Mouse (Mus musculus): ENCODE measurements around the gene Otor. TPM values are rescaled to one million over a fixed set of nuclear protein-coding genes. Genes with fewer than 3 reads are reported as not detected.

The Otor gene
- polyA plus RNA-seq (2012; rRNA removed): not detected in 2 replicates

DNA sequence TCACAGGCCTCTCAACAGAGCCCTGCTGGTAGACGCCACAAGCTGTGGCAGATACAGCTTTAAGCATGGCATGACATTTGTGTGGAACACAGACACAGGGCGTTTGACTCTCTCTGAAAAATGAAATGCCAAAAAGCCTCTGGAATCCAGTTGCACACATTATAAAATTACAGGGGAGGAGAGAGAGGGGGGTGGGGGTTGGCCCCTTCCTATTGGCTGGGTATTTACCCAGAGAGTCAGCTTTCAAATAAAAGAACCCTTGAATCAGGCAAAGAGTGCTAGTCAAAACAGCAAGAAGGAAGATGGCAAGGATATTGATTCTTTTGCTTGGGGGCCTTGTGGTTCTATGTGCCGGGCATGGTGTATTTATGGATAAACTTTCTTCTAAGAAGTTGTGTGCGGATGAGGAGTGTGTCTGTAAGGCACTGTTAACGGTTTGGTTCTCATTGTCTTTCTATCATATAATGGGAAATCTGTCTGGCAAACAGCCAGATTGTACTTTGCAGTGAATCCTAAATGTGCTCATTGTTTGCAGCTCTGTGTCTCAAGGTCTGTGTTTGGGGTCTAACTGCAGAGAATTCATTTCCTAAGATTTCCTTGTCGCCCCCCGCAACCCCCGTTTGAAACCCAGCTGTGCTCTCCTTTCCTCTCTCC, at the start of gene Otor:
TSS of gene Otor (plus strand) at position 276 of the 654 bp plus-strand sequence.
- H3K27me3 ChIP-seq (ENCODE audit: control insufficient read depth, insufficient read depth, low read length): no peaks in the 10 kb centered on the region
- no peaks in the 10 kb centered on the region for H3K4me1 ChIP-seq (ENCODE audit: control insufficient read depth, insufficient read depth, low read length)
- H3K4me3 ChIP-seq (replicated peaks; ENCODE audit: insufficient read depth, low read depth, low read length): no peak within 1 kb of the TSS
- no peak for DNase-seq
- H3K27ac ChIP-seq (ENCODE audit: insufficient read depth, low read length): no peak within 1 kb of the TSS
- WGBS: 36% methylated on average over 8 of the region's 8 CpGs
- no peak for TF ChIP-seq POLR2A (IDR thresholded peaks at IDR 0.05; ENCODE audit: borderline replicate concordance, insufficient read depth, low read length)
- no peak for TF ChIP-seq CTCF (IDR thresholded peaks at IDR 0.05; ENCODE audit: borderline replicate concordance, insufficient read depth, low read depth, low read length)

DNA sequence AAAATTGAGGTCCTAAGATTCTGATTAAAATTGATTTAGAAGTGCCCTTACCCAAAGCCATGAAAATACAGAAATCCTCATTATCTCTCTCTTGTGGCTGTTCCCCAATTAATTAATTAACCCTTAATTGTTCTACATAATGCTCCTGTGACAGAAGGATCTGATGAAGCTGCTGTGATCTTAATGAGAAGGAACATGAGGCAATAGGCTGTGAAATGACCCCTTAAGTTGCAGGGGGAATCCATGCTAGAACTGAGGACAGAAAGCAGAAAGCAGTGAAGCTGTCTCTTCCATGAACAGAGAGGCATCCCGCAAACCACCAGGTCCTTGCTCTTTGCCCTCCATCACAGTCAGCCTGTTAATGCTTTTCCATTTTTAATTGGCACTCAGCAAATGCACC, 47.0 kb upstream of the Otor start:
- Histone ChIP-seq H3K4me3 (replicated peaks; ENCODE audit: insufficient read depth, low read depth, low read length) (no peak overlapping the region), H3K27me3 (ENCODE audit: control insufficient read depth, insufficient read depth, low read length) (no peaks in the 10 kb centered on the region; the same call in 1 of the 2 replicates), H3K27ac (ENCODE audit: insufficient read depth, low read length) (no peak overlapping the region), H3K4me1 (ENCODE audit: control insufficient read depth, insufficient read depth, low read length) (no peaks in the 10 kb centered on the region)
- WGBS: 91% methylated on average over 1 of the region's 1 CpGs
- no peak for DNase-seq
- TF ChIP-seq CTCF (IDR thresholded peaks at IDR 0.05; ENCODE audit: borderline replicate concordance, insufficient read depth, low read depth, low read length) (no peak), POLR2A (IDR thresholded peaks at IDR 0.05; ENCODE audit: borderline replicate concordance, insufficient read depth, low read length) (no peak)

DNA sequence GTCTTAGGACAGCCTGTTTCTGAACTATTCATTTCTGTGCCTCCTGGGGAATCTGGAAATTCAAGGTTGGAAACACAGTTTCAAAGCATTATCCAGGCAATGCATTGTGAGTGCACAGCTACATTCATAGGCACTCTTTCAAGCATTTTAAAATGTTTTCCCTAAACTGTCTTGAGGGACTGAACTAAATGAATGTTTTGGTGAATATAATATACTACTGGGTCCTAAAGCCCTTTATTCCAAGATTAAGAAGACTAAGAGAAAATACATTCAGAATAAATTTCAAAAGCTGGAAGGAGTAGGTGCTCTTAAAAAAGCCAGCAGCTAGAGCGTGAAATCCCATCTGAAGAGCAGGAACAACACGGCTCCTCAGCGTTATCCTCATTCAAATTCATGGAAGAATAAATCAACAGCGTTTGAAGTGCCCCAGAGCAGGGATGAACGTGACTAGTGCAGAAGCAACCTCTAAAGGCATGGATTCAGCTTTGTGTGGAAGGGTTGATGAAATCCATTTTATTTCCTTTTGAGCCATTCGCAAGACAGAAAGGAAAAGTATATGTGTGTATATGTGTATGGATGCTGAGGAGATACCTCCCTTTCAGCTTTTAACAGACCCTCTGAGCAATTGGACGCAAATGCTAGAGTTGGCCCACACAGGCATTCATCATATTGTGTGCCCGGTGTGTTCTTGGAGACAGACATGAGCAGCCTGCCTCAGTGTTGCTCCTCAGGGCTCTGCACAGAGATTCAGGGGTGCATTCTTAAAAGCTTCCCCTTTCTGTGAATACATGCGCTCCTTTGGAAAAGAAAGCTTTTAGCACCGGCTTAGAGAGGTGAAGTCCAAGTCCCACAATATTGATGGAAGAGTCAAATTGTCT, 45.7 kb upstream of the Otor start:
- no peak for DNase-seq
- WGBS: 39% methylated on average over 10 of the region's 10 CpGs
- Histone ChIP-seq H3K4me3 (replicated peaks; ENCODE audit: insufficient read depth, low read depth, low read length) (no peak overlapping the region), H3K27ac (ENCODE audit: insufficient read depth, low read length) (no peak overlapping the region), H3K4me1 (ENCODE audit: control insufficient read depth, insufficient read depth, low read length) (no peaks in the 10 kb centered on the region), H3K27me3 (ENCODE audit: control insufficient read depth, insufficient read depth, low read length) (no peaks in the 10 kb centered on the region; the same call in 1 of the 2 replicates)
- TF ChIP-seq POLR2A (IDR thresholded peaks at IDR 0.05; ENCODE audit: borderline replicate concordance, insufficient read depth, low read length) (no peak), CTCF (IDR thresholded peaks at IDR 0.05; ENCODE audit: borderline replicate concordance, insufficient read depth, low read depth, low read length) (no peak)

DNA sequence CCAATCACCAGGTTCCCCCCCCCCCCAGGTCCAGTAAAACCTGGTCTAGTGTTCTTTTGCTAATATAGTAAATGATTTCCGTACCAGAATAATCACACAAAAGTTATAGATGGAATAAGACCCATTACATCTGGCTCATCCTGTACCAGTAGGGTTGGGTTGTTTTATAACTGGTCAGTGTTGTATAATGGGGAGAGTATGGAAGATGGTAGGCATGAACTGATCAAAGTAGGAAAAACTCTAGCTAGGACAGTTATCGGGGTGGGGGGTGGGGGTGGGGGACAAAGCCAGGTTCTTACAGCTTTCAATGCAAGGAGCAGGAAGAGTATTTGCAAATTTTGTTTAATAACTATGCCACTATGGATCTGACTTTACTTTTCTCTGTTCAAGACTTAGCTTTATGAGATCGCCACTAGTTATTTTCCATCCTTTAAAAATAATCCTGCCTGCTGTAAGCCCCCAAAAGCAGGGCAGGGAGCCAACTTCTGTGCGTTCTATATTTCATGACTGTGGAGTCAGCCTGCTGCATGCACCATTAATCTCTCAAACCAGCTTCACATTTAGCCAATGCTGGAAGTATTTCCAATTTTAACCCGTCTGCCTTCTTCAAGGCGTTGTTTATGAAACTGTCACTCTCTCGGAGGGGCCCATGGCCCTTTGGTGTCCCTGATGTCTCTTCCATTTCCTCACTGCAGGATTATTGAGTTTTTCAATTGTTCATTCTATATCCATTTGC, 43.8 kb upstream of the Otor start:
- H3K4me3 ChIP-seq (replicated peaks; ENCODE audit: insufficient read depth, low read depth, low read length): no peak overlapping the region
- no peak for DNase-seq
- no peak for TF ChIP-seq CTCF (IDR thresholded peaks at IDR 0.05; ENCODE audit: borderline replicate concordance, insufficient read depth, low read depth, low read length)
- no peak for TF ChIP-seq POLR2A (IDR thresholded peaks at IDR 0.05; ENCODE audit: borderline replicate concordance, insufficient read depth, low read length)
- no peaks in the 10 kb centered on the region; the same call in 1 of the 2 replicates for H3K27me3 ChIP-seq (ENCODE audit: control insufficient read depth, insufficient read depth, low read length)
- no peak overlapping the region for H3K27ac ChIP-seq (ENCODE audit: insufficient read depth, low read length)
- WGBS: 69% methylated on average over 7 of the region's 7 CpGs
- no peaks in the 10 kb centered on the region for H3K4me1 ChIP-seq (ENCODE audit: control insufficient read depth, insufficient read depth, low read length)

DNA sequence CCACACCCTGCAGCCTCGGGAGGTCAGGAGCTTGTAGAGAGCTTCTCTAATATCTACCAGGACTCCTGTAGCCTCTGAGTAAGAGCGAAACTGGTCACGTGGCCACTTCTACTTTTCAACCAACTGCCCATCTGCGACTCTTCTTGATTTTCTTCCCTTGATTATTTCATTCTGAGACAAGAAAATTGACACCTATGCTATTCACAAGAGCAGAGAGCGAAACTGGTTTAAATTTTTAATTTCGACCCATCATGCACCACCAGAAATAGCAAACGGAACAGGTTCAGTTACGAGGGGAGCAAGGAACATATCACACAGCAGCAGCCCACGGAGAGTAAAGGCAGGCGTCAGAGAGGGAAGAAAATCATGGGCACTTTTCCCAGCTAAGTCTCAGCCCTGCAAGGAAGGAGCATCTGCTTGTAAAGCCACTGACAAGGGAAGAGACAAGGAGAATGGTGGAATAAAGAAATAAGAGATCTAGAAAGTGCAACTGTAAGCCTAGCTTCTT, 43.1 kb upstream of the Otor start:
- Histone ChIP-seq H3K27me3 (ENCODE audit: control insufficient read depth, insufficient read depth, low read length) (no peaks in the 10 kb centered on the region; the same call in 1 of the 2 replicates), H3K4me1 (ENCODE audit: control insufficient read depth, insufficient read depth, low read length) (no peaks in the 10 kb centered on the region), H3K4me3 (replicated peaks; ENCODE audit: insufficient read depth, low read depth, low read length) (no peak overlapping the region), H3K27ac (ENCODE audit: insufficient read depth, low read length) (no peak overlapping the region)
- TF ChIP-seq CTCF (IDR thresholded peaks at IDR 0.05; ENCODE audit: borderline replicate concordance, insufficient read depth, low read depth, low read length) (no peak), POLR2A (IDR thresholded peaks at IDR 0.05; ENCODE audit: borderline replicate concordance, insufficient read depth, low read length) (no peak)
- DNase-seq: no peak
- WGBS: 75% methylated on average over 10 of the region's 10 CpGs

DNA sequence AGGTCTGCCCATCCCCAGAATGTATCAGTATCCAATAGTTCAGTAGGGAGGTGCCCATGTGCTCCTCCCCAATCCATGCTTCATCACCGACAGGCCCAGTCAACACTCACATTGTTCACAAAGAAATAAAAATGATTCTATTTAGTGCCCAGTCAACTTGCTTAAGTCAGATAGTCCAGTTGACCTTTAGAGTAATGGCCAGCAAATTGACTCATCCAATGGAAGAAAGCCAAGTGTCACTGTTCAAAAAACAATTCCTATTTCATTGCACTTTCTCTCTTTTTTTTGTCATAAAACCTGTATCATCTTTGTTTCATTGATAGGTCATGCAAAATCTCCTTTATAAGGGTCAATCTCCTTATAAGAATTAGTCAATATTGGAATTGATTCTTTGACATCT, 36.7 kb upstream of the Otor start:
- TF ChIP-seq POLR2A (IDR thresholded peaks at IDR 0.05; ENCODE audit: borderline replicate concordance, insufficient read depth, low read length) (no peak), CTCF (IDR thresholded peaks at IDR 0.05; ENCODE audit: borderline replicate concordance, insufficient read depth, low read depth, low read length) (no peak)
- WGBS: 83% methylated on average over 1 of the region's 1 CpGs
- H3K27me3 ChIP-seq (ENCODE audit: control insufficient read depth, insufficient read depth, low read length): no peaks in the 10 kb centered on the region

DNA sequence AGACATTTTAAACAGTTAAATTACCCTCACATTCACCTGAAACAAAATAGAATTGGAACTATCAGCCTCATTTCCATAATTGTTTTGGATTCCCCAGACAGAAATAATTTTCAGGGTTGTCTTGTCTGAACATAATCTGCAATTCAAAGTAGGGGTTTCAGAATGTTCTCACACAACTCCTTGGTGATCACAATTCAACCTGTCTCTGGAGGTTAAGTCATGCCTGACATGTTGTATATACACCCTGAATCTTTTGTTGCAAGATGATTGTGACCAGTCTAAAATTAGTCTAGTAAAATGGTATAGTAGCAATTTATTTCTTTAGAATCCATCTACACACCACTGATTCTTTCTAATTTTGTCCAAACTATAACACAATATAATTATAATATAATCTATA, 23.0 kb upstream of the Otor start:
- Histone ChIP-seq H3K4me3 (replicated peaks; ENCODE audit: insufficient read depth, low read depth, low read length) (no peak overlapping the region), H3K27me3 (ENCODE audit: control insufficient read depth, insufficient read depth, low read length) (no peaks in the 10 kb centered on the region; the same call in 1 of the 2 replicates), H3K4me1 (ENCODE audit: control insufficient read depth, insufficient read depth, low read length) (no peaks in the 10 kb centered on the region), H3K27ac (ENCODE audit: insufficient read depth, low read length) (no peak overlapping the region)
- TF ChIP-seq CTCF (IDR thresholded peaks at IDR 0.05; ENCODE audit: borderline replicate concordance, insufficient read depth, low read depth, low read length): no peak
- no peak for TF ChIP-seq POLR2A (IDR thresholded peaks at IDR 0.05; ENCODE audit: borderline replicate concordance, insufficient read depth, low read length)
- DNase-seq: no peak

More for the DNA sequence above, 36.7 kb upstream of the Otor start:
- Histone ChIP-seq H3K4me3 (replicated peaks; ENCODE audit: insufficient read depth, low read depth, low read length) (no peak overlapping the region), H3K4me1 (ENCODE audit: control insufficient read depth, insufficient read depth, low read length) (no peaks in the 10 kb centered on the region), H3K27ac (ENCODE audit: insufficient read depth, low read length) (no peak overlapping the region)
- DNase-seq: no peak
